Mouse (Mus musculus): Measurements from ENCODE around the gene E2f2.

The E2f2 gene

GRCm38 (mm10) chr4:136199562-136200292 lies 27.5 kb downstream of the E2f2 start:
- DNase-seq (ENCODE audit: low spot score in 2 of 2): peak in 1 of 2 experiments; percentile 40

- DNase-seq (ENCODE audit: low spot score in 2 of 2): peak; percentile 65 to 82
These were observed 30.3 kb downstream of the E2f2 start for GRCm38 (mm10) chr4:136202509-136202908.

- DNase-seq (ENCODE audit: low spot score in 2 of 2): no peak
These were observed 32.6 kb downstream of the E2f2 start for GRCm38 (mm10) chr4:136204775-136205174.

- DNase-seq (ENCODE audit: low spot score in 2 of 2): peak; percentile 85 to 90
These were observed 34.1 kb downstream of the E2f2 start, which contains the start of gene Asap3 for GRCm38 (mm10) chr4:136206033-136206893. Gene Asap3, plus strand, starts transcription at chr4:136206365.

- DNase-seq (ENCODE audit: low spot score in 2 of 2): no peak
These were observed 34.7 kb downstream of the E2f2 start for GRCm38 (mm10) chr4:136206943-136207342.

GRCm38 (mm10) chr4:136210931-136211330 lies 38.7 kb downstream of the E2f2 start:
- DNase-seq (ENCODE audit: low spot score in 2 of 2): no peak

GRCm38 (mm10) chr4:136213629-136214028 lies 41.4 kb downstream of the E2f2 start:
- DNase-seq (ENCODE audit: low spot score in 2 of 2): no peak

- no peak for DNase-seq (ENCODE audit: low spot score in 2 of 2)
These were observed 42.6 kb downstream of the E2f2 start for GRCm38 (mm10) chr4:136214828-136215227.

- DNase-seq (ENCODE audit: low spot score in 2 of 2): no peak
These were observed 43.4 kb downstream of the E2f2 start for GRCm38 (mm10) chr4:136215576-136215975.

GRCm38 (mm10) chr4:136217063-136217462 lies 44.9 kb downstream of the E2f2 start:
- no peak for DNase-seq (ENCODE audit: low spot score in 2 of 2)

- DNase-seq (ENCODE audit: low spot score in 2 of 2): peak in 1 of 2 experiments; percentile 66
These were observed 46.5 kb downstream of the E2f2 start for GRCm38 (mm10) chr4:136218595-136219214.

GRCm38 (mm10) chr4:136220133-136220775 lies 48.1 kb downstream of the E2f2 start:
- DNase-seq (ENCODE audit: low spot score in 2 of 2): no peak

GRCm38 (mm10) chr4:136223549-136224239 lies 51.5 kb downstream of the E2f2 start:
- peak in 1 of 2 experiments; percentile 71 for DNase-seq (ENCODE audit: low spot score in 2 of 2)

GRCm38 (mm10) chr4:136224240-136224559 lies 52.0 kb downstream of the E2f2 start:
- no peak for DNase-seq (ENCODE audit: low spot score in 2 of 2)

GRCm38 (mm10) chr4:136224677-136225460 lies 52.7 kb downstream of the E2f2 start:
- DNase-seq (ENCODE audit: low spot score in 2 of 2): no peak

GRCm38 (mm10) chr4:136227408-136227807 lies 55.2 kb downstream of the E2f2 start:
- DNase-seq (ENCODE audit: low spot score in 2 of 2): no peak

- DNase-seq (ENCODE audit: low spot score in 2 of 2): no peak
These were observed 56.4 kb downstream of the E2f2 start for GRCm38 (mm10) chr4:136228640-136229039.

GRCm38 (mm10) chr4:136238669-136239068 lies 66.5 kb downstream of the E2f2 start:
- no peak for DNase-seq (ENCODE audit: low spot score in 2 of 2)

GRCm38 (mm10) chr4:136239111-136239510 lies 66.9 kb downstream of the E2f2 start:
- no peak for DNase-seq (ENCODE audit: low spot score in 2 of 2)

- DNase-seq (ENCODE audit: low spot score in 2 of 2): peak; percentile 69 to 85
These were observed 67.4 kb downstream of the E2f2 start for GRCm38 (mm10) chr4:136239622-136240021.

Data from cerebellum, postnatal 4 days (tissue).